Mouse (Mus musculus) hindbrain, postnatal 0 days (tissue): ENCODE results near the gene Tbc1d5. TPM values are rescaled to one million over a fixed set of nuclear protein-coding genes. Genes with fewer than 3 reads are reported as not detected.

Experiments used
- ATAC-seq: fragments of 200-750 bp; cut with Nextera tagmentation; 2 replicates; pipeline ENCODE4 v1.8.0; 2017; ENCODE audit warnings: mild to moderate bottlenecking, moderate TSS enrichment, moderate library complexity
- DNase-seq: peaks from one replicate; pipeline ENCODE4 v3.0.0-alpha.2; 2015; ENCODE audit warnings: low spot score
- H3K27ac ChIP-seq: fragments of 300-500 bp; sonication (generic); 2 replicates; pipeline ENCODE4 v1.5.1; 2014; ENCODE audit warnings: mild to moderate bottlenecking
- H3K27me3 ChIP-seq: fragments of 300-500 bp; sonication (generic); 2 replicates; pipeline ENCODE4 v1.6.1; 2014; ENCODE audit warnings: low read length, mixed read lengths; ENCODE audit not compliant: insufficient read depth
- H3K36me3 ChIP-seq: fragments of 300-500 bp; sonication (generic); 2 replicates; pipeline ENCODE4 v1.6.1; 2014; ENCODE audit warnings: low read length, mixed read lengths; ENCODE audit not compliant: insufficient read depth
- H3K4me1 ChIP-seq: fragments of 300-500 bp; sonication (generic); 2 replicates; pipeline ENCODE4 v1.6.1; 2014; ENCODE audit warnings: antibody characterized with exemption, low read length, mixed read lengths; ENCODE audit not compliant: insufficient read depth
- H3K4me2 ChIP-seq: fragments of 300-500 bp; sonication (generic); 2 replicates; pipeline ENCODE4 v1.6.1; 2014; ENCODE audit warnings: low read depth, mild to moderate bottlenecking, low read length, moderate library complexity, mixed read lengths
- H3K4me3 ChIP-seq: fragments of 300-500 bp; sonication (generic); 2 replicates; pipeline ENCODE4 v1.5.1; 2014; ENCODE audit warnings: low read length
- H3K9ac ChIP-seq: fragments of 300-500 bp; sonication (generic); replicated peaks from 2 replicates; pipeline ENCODE4 v1.6.1; 2014; ENCODE audit warnings: mild to moderate bottlenecking, low read length, moderate library complexity, mixed read lengths
- H3K9me3 ChIP-seq: fragments of 300-500 bp; sonication (generic); 2 replicates; pipeline ENCODE4 v1.6.1; 2016; ENCODE audit warnings: low read length, mixed read lengths
- CTCF ChIP-seq: IDR thresholded peaks from 2 replicates; pipeline ENCODE4 v1.5.1; 2016; ENCODE audit warnings: antibody characterized with exemption, control low read depth, low read depth
- WGBS: fragments of 180-500 bp; shearing (Covaris S2); extraction: QIAGEN DNeasy Blood & Tissue Kit; methylation state at CpG from one replicate; pipeline ENCODE4 v1.1.7; 2014; 5-methylcytosine and 5-hydroxymethylcytosine counted together
- polyA plus RNA-seq: library from polyadenylated mRNA; unstranded; fragments of >200 nt; fragmentation: Nextera tagmentation; extraction: Ambion mirVana; gene quantifications from 2 replicates; pipeline ENCODE4 v1.2.1, GENCODE M21; 2015
- total RNA-seq: library from RNA; depleted of rRNA; stranded (reverse); fragments of >200 nt; gene quantifications from 2 replicates; pipeline ENCODE4 v1.2.3, GENCODE M21; 2014

The Tbc1d5 gene
- total and polyA plus RNA-seq, 2 experiments from 2014 or later, result 6.3 to 16.4 TPM

DNA sequence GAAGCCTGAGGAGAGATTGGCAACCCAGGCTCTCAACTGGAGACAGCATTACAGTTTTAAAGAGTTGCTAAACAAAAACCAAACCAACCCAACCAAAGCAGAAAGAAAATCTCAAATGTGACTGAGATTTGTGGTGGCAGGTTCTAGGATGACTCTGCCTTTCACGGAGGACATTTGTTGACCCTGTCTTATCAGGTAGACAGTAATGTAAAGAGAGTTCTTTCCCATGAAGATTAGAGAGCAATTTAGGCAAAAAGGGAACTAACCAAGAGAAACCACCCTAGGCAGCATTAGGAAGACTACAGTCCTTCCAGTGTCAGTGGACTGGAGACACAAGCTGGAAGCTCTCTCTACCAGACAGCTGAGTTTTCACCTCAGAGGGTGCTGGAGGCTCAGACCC, 438.3 kb downstream of the Tbc1d5 start:
- Histone ChIP-seq H3K9ac (no peak overlapping the region), H3K36me3 (no peaks in the 10 kb centered on the region), H3K4me2 (no peak overlapping the region), H3K27ac (no peak overlapping the region), H3K4me1 (peaks cover 8% of the 10 kb centered on the region; the same call in 1 of the 2 replicates), H3K9me3 (no peaks in the 10 kb centered on the region), H3K27me3 (no peaks in the 10 kb centered on the region), H3K4me3 (no peak overlapping the region)
- 100% methylated on average over 1 of the region's 1 CpGs for WGBS
- TF ChIP-seq CTCF, result no peak
- no peak for ATAC-seq
- no peak for DNase-seq

DNA sequence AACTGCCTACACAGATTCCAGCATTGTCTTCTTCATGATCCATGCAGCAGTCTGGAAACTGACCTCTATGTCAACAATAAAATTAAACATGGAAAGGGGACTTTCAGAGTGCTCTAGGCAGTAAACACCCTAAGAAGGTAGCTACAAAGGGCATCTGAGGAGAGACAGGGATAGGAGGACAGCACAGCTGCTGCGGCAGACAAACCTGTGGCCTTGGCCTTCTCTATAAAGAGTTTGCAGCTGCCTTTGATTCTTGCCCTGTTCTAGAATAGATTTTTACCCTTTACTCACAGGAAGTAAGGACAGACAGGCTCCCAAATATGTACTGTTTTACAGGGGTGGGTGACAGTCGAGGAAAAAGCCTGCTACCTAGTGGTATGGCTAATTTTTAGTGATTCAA, 440.7 kb downstream of the Tbc1d5 start:
- ATAC-seq (no peak), DNase-seq (no peak)
- H3K4me1 ChIP-seq, result peaks cover 15% of the 10 kb centered on the region; the same call in 1 of the 2 replicates
- no peaks in the 10 kb centered on the region for H3K9me3 ChIP-seq
- no peaks in the 10 kb centered on the region for H3K36me3 ChIP-seq
- no peak for TF ChIP-seq CTCF
- H3K4me2 ChIP-seq, result no peak overlapping the region
- no peak overlapping the region for H3K4me3 ChIP-seq
- no peaks in the 10 kb centered on the region for H3K27me3 ChIP-seq
- H3K9ac ChIP-seq, result no peak overlapping the region
- 90% methylated on average over 2 of the region's 2 CpGs for WGBS
- H3K27ac ChIP-seq, result no peak overlapping the region

DNA sequence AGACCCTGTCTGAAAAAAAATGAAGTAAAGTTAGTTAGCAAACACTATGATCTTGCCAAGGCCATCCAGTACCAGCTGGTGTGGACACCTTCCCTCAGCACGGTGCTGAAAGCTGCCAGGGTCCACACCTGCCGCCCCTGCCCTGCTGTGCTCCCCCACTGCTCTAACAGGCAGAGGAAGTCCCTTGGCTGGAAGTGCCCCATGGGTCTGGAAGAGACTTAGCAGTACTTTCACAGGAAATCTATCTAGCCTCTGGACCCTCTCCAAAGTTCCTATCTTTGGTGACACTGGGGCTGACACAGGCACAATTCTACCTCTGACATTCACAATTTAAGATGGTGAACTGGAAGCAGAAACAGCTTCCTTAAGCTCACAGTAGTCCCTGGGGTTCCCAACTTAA, 442.1 kb downstream of the Tbc1d5 start:
- no peak for TF ChIP-seq CTCF
- 41% methylated on average over 2 of the region's 2 CpGs for WGBS
- no peak overlapping the region for H3K4me3 ChIP-seq
- no peak for DNase-seq
- H3K9me3 ChIP-seq, result no peaks in the 10 kb centered on the region
- H3K4me2 ChIP-seq, result no peak overlapping the region
- ATAC-seq, result no peak
- H3K27ac ChIP-seq, result no peak overlapping the region
- H3K27me3 ChIP-seq, result no peaks in the 10 kb centered on the region
- H3K9ac ChIP-seq, result no peak overlapping the region
- H3K4me1 ChIP-seq, result peaks cover 15% of the 10 kb centered on the region; the same call in 1 of the 2 replicates
- no peaks in the 10 kb centered on the region for H3K36me3 ChIP-seq

DNA sequence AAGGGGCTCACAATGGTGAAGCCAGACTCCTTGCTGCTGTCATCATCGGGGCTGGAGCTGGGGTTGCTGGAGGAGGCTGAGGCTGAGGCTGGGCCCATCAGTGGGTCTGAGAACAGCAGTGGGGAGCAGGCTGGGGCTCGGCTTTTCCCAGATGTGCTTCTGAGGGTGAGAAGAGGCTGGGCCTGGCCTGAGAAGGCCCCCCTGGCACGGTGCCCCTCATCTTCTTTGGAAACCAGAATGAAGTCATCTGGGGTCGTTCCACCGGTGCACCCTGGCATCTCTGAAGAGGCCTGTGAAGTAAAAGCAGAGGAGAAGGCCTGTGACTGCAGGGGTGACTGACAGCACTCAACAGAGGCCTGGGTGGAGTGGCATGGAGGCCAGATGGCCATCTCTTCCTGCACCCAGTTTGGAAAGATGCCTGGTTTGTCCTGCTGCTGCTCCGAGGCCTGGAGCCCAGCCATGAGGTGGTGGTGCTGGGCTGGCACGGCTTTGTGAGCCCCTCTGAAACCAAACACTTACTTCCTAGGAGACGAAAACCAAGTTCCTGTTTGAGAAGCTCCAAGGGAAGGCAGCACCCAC, 443.1 kb downstream of the Tbc1d5 start:
- Histone ChIP-seq H3K9ac (0 out of 2 replicates have a peak overlapping the region, but pooled peaks have one; percentile 5), H3K27ac (peak overlapping the region; percentile 45; the same call in 1 of the 2 replicates), H3K4me1 (peaks cover 15% of the 10 kb centered on the region; the same call in 1 of the 2 replicates), H3K27me3 (no peaks in the 10 kb centered on the region), H3K4me3 (no peak overlapping the region), H3K9me3 (no peaks in the 10 kb centered on the region), H3K36me3 (no peaks in the 10 kb centered on the region), H3K4me2 (no peak overlapping the region)
- no peak for TF ChIP-seq CTCF
- WGBS, result 43% methylated on average over 8 of the region's 8 CpGs
- DNase-seq, result peak; percentile 55
- peak; percentile 55 for ATAC-seq

DNA sequence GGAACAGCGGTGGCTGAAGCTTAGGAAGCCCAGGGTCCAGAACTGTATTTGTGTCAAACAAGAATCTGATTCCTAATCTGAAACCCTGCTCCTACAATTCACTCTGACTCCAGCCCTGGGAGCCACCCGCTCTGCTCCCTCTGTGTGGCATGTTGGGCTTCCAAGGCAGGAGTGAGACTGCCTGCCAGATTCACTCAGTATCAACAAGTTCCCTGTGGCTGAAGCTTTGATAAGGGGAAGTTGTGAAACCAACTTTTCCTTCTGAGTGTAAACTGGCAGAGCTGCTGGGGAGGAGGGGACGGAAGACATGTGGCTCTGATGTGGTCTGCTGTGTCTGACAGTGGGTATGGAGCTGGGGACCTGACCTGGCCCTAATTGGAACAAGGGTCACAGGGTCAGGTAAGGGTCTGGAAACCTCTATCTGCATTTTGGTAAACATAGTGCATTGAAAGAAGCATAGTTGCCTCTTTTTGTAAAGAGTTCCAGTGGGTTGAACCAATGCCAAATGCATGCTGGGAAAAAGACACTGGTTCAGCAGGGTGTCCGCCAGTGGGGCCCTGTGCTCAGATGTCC, 443.7 kb downstream of the Tbc1d5 start:
- Histone ChIP-seq H3K36me3 (no peaks in the 10 kb centered on the region), H3K4me3 (no peak overlapping the region), H3K27me3 (no peaks in the 10 kb centered on the region), H3K9me3 (no peaks in the 10 kb centered on the region), H3K27ac (peak overlapping the region; percentile 45; the same call in 1 of the 2 replicates), H3K4me1 (peaks cover 15% of the 10 kb centered on the region; the same call in 1 of the 2 replicates), H3K9ac (no peak overlapping the region), H3K4me2 (no peak overlapping the region)
- ATAC-seq (no peak), DNase-seq (no peak)
- no peak for TF ChIP-seq CTCF
- 67% methylated on average over 4 of the region's 4 CpGs for WGBS

DNA sequence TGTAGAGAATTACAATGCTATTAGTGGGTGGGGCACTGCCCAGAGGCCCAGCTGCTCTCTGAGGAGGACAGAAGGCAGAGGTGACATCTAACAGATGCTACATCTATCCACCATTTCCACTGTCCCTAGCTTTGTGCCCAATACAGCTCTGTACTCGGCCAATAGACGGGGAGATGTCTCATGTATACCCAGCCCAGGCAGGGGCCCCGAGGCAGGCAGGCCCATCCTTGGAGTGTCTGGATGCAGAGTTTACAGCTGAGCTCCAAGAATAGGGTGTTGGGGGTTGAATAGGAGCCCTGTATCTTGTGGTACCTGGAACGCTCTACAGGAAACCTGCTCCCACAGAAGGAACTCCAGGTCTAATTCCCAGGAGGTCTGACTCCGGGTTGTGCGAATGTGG, 444.4 kb downstream of the Tbc1d5 start:
- Histone ChIP-seq H3K9me3 (no peaks in the 10 kb centered on the region), H3K4me3 (no peak overlapping the region), H3K4me1 (peaks cover 15% of the 10 kb centered on the region; the same call in 1 of the 2 replicates), H3K9ac (no peak overlapping the region), H3K27me3 (no peaks in the 10 kb centered on the region), H3K36me3 (no peaks in the 10 kb centered on the region), H3K27ac (no peak overlapping the region), H3K4me2 (no peak overlapping the region)
- DNase-seq (no peak), ATAC-seq (peak; percentile 22; the same call in 1 of the 2 replicates)
- WGBS, result 75% methylated on average over 6 of the region's 6 CpGs
- TF ChIP-seq CTCF, result no peak

DNA sequence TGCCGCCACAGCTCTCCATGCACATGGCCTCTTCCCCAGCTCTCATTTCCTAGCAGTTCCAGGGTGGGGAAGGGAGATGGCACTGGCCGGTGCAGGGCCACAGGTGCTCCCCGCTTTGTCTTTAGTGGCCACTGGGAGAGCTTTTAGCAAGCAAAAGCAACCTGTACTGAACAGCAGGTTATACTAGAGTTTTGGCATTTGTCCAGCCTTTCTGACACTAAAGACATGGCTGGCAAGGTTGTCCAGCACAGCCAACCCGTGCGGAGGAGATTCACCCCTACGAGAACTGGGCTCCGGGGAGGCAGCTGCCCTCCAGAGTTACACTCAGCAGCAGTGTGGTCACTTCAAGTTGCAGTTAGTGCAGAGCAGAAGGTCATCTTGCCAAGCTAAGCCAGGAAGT, 445.8 kb downstream of the Tbc1d5 start:
- peaks cover 15% of the 10 kb centered on the region; the same call in 1 of the 2 replicates for H3K4me1 ChIP-seq
- ATAC-seq, result no peak
- H3K9ac ChIP-seq, result no peak overlapping the region
- H3K4me2 ChIP-seq, result no peak overlapping the region
- H3K36me3 ChIP-seq, result no peaks in the 10 kb centered on the region
- H3K27me3 ChIP-seq, result no peaks in the 10 kb centered on the region
- no peak overlapping the region for H3K27ac ChIP-seq
- no peaks in the 10 kb centered on the region for H3K9me3 ChIP-seq
- H3K4me3 ChIP-seq, result no peak overlapping the region
- peak; percentile 39 for DNase-seq
- no peak for TF ChIP-seq CTCF
- 81% methylated on average over 7 of the region's 7 CpGs for WGBS
